Mouse (Mus musculus) embryonic facial prominence, embryonic 15.5 days (tissue): ENCODE measurements around the gene Itga9. TPM values are rescaled to one million over a fixed set of nuclear protein-coding genes. Genes with fewer than 3 reads are reported as not detected.
A peak's percentile ranks its signal among the peaks of the same experiment; 100 is the strongest.

Experiments used
- ATAC-seq: fragments of 200-750 bp; cut with Nextera tagmentation; 2 replicates; pipeline ENCODE4 v1.8.0; 2017; ENCODE audit warnings: low read depth, moderate TSS enrichment; ENCODE audit not compliant: insufficient number of reproducible peaks, low FRiP score, low TSS enrichment
- H3K27ac ChIP-seq: fragments of 300-500 bp; sonication (generic); replicated peaks from 2 replicates; pipeline ENCODE4 v1.5.1; 2015; ENCODE audit warnings: mild to moderate bottlenecking, inconsistent platforms
- H3K27me3 ChIP-seq: fragments of 300-500 bp; sonication (generic); 2 replicates; pipeline ENCODE4 v1.6.1; 2015; ENCODE audit warnings: inconsistent platforms
- H3K36me3 ChIP-seq: fragments of 300-500 bp; sonication (generic); 2 replicates; pipeline ENCODE4 v1.6.1; 2015; ENCODE audit warnings: mild to moderate bottlenecking, inconsistent platforms
- H3K4me1 ChIP-seq: fragments of 300-500 bp; sonication (generic); 2 replicates; pipeline ENCODE4 v1.6.1; 2015; ENCODE audit warnings: inconsistent platforms
- H3K4me2 ChIP-seq: fragments of 300-500 bp; sonication (generic); replicated peaks from 2 replicates; pipeline ENCODE4 v1.6.1; 2015; ENCODE audit warnings: mild to moderate bottlenecking, inconsistent platforms
- H3K4me3 ChIP-seq: fragments of 300-500 bp; sonication (generic); replicated peaks from 2 replicates; pipeline ENCODE4 v1.5.1; 2015; ENCODE audit warnings: mild to moderate bottlenecking, inconsistent platforms
- H3K9ac ChIP-seq: fragments of 300-500 bp; sonication (generic); 2 replicates; pipeline ENCODE4 v1.6.1; 2015; ENCODE audit warnings: inconsistent platforms
- H3K9me3 ChIP-seq: fragments of 300-500 bp; sonication (generic); replicated peaks from 2 replicates; pipeline ENCODE4 v1.6.1; 2016; ENCODE audit warnings: inconsistent platforms
- WGBS: fragments of 180-500 bp; shearing (Covaris S2); methylation state at CpG from one replicate; pipeline ENCODE4 v1.1.7; 2015; 5-methylcytosine and 5-hydroxymethylcytosine counted together
- polyA plus RNA-seq: library from polyadenylated mRNA; unstranded; fragments of >200 nt; fragmentation: Nextera tagmentation; extraction: Ambion mirVana; gene quantifications from 2 replicates; pipeline ENCODE4 v1.2.1, GENCODE M21; 2015

The Itga9 gene
- polyA plus RNA-seq, result 14.7 and 16.1 TPM in 2 replicates

DNA sequence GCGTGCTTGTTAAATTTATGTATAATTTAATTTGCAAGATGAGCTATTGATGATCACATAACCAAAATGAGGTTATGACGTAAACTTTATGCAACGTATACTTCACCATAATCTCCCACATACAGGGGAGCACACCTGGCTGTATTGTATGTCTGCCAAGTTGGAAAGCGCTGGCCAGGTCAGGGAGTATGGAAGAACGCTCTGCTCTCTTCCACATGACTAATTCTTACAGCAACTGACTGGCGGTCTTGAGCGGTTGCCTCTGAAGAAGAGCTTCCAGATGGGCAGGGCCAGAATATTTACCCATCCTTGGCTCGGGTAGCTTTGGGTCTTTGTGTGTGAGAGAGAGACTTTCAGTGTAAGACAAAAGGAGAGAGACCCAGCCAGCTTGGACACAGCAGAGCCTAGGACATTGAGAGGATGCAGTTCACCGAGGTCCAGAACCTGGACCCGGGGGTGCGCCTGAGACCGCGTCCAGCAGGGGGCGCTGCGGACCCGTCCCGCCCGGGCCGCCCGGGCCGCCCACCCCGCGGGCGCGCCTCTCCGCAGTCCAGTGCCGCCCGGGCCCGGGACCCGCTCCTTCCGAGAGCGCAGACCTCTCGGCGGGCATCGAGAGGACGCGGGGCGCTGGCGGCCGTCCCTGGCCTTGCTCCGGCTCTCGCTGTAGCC lies at the start of gene Itga9:
Gene Itga9 (plus strand): TSS at position 543 of the 669 bp plus-strand sequence.
- Histone ChIP-seq H3K27me3 (no peaks in the 10 kb centered on the region), H3K9me3 (no peaks in the 10 kb centered on the region), H3K9ac (peak within 1 kb of the TSS; percentile 86), H3K4me2 (peak within 1 kb of the TSS; percentile 86), H3K4me1 (peaks cover 38% of the 10 kb centered on the region), H3K36me3 (no peaks in the 10 kb centered on the region), H3K4me3 (peak within 1 kb of the TSS; percentile 78), H3K27ac (peak within 1 kb of the TSS; percentile 78)
- WGBS, result 7% methylated on average over 42 of the region's 42 CpGs
- ATAC-seq, result peak; percentile 83

DNA sequence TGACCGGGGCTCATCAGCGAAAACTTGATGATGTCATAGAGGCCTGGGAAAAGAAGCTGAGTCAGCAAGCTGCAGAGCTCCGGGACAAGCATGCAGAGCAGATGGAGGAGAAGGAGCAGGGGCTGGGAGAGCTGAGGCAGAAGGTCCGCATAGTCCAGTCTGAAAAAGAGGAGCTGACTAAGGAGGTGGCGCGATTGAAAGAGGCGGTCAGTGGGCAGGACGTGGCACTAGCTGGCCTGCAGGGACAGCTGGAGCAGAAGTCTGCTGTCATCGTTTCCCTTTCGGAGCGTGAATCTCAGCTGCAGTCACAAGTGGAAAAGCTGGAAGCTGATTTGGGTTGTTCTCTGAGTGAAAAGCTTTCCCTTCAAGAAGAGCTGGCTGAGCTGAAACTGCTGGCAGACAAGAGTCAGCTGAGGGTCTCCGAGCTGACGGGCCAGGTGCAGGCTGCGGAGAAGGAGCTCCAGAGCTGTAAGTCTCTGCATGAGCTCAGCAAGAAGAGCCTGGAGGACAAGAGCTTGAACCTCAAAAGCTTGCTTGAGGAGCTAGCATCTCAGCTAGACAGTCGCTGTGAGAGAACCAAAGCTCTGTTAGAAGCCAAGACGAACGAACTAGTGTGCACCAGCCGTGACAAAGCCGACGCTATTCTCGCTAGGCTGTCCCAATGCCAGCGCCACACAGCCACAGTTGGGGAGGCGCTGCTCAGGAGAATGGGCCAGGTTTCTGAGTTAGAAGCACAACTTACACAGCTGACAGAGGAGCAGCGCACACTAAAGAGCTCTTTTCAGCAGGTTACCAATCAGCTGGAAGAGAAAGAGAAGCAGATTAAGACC lies 49.3 kb upstream of the Itga9 start:
- no peak overlapping the region for H3K4me3 ChIP-seq

DNA sequence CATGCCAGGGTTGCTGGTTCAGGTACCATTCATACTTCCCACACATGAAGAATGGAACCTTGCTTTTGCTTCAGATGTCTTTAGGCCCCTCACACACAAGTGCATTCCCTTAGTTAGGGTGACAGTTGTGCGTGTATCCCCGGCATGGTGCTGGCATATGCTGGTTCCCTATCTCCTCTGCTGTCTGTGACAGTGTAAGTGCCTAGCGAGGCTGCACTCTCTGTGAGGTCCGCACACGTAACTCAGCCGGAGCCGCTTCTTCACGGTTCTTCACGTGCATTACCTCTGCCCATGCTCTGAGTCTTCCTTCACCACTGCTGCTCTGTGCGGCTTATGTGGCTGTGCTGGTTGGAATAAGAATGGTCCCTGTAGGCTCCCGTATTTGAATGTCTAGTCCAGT lies 43.1 kb upstream of the Itga9 start:
- Histone ChIP-seq H3K9ac (no peak overlapping the region), H3K27me3 (no peaks in the 10 kb centered on the region), H3K9me3 (no peaks in the 10 kb centered on the region), H3K4me3 (no peak overlapping the region), H3K36me3 (peaks cover 84% of the 10 kb centered on the region), H3K27ac (no peak overlapping the region), H3K4me1 (no peaks in the 10 kb centered on the region), H3K4me2 (no peak overlapping the region)
- no peak for ATAC-seq
- WGBS, result 95% methylated on average over 11 of the region's 11 CpGs

More for the DNA sequence above, 49.3 kb upstream of the Itga9 start:
- Histone ChIP-seq H3K9ac (no peak overlapping the region), H3K4me2 (no peak overlapping the region), H3K9me3 (no peaks in the 10 kb centered on the region), H3K27me3 (no peaks in the 10 kb centered on the region), H3K27ac (0 out of 2 replicates have a peak overlapping the region, but pooled peaks have one; percentile 44), H3K36me3 (peaks cover 78% of the 10 kb centered on the region), H3K4me1 (no peaks in the 10 kb centered on the region)
- WGBS, result 84% methylated on average over 24 of the region's 24 CpGs
- no peak for ATAC-seq

GRCm38 (mm10) chr9:118563866-118564265 lies 42.6 kb upstream of the Itga9 start:
- no peaks in the 10 kb centered on the region for H3K9me3 ChIP-seq
- H3K9ac ChIP-seq, result no peak overlapping the region
- no peaks in the 10 kb centered on the region for H3K27me3 ChIP-seq
- H3K36me3 ChIP-seq, result peaks cover 80% of the 10 kb centered on the region
- H3K4me3 ChIP-seq, result no peak overlapping the region
- H3K4me2 ChIP-seq, result no peak overlapping the region
- 88% methylated on average over 7 of the region's 7 CpGs for WGBS
- ATAC-seq, result no peak
- no peaks in the 10 kb centered on the region for H3K4me1 ChIP-seq
- H3K27ac ChIP-seq, result no peak overlapping the region

- Histone ChIP-seq H3K9ac (no peak overlapping the region), H3K9me3 (no peaks in the 10 kb centered on the region), H3K4me3 (no peak overlapping the region), H3K4me2 (no peak overlapping the region), H3K27ac (no peak overlapping the region), H3K27me3 (no peaks in the 10 kb centered on the region), H3K36me3 (peaks cover 80% of the 10 kb centered on the region), H3K4me1 (no peaks in the 10 kb centered on the region)
- 84% methylated on average over 16 of the region's 16 CpGs for WGBS
- no peak for ATAC-seq
These were observed 41.8 kb upstream of the Itga9 start for GRCm38 (mm10) chr9:118564696-118565095.

GRCm38 (mm10) chr9:118569328-118569727 lies 37.2 kb upstream of the Itga9 start:
- Histone ChIP-seq H3K9me3 (no peaks in the 10 kb centered on the region), H3K9ac (no peak overlapping the region), H3K27me3 (no peaks in the 10 kb centered on the region), H3K27ac (no peak overlapping the region), H3K36me3 (peaks cover 74% of the 10 kb centered on the region), H3K4me1 (no peaks in the 10 kb centered on the region), H3K4me2 (no peak overlapping the region), H3K4me3 (no peak overlapping the region)
- WGBS, result 81% methylated on average over 6 of the region's 6 CpGs
- ATAC-seq, result no peak

DNA sequence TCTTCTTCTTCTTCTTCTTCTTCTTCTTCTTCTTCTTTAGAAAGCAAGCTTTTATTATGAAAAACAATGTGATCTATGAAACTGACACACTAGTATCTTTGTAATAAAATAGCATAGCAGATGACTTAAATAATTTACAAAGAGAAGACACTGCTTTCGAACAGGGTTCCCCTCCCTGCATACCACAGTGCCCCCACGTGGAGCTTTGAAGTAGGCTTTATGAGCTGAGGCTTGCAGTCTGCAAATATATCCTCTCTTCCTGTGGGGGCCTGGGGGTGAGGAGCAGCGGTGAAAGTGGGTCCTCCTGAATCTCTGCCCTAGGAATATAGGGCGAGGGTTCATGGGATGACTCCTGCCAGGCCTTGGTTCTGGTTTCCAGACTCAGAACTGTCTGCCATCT lies 35.6 kb upstream of the Itga9 start:
- ATAC-seq, result no peak
- no peak overlapping the region for H3K4me3 ChIP-seq
- H3K36me3 ChIP-seq, result peaks cover 70% of the 10 kb centered on the region
- H3K27me3 ChIP-seq, result no peaks in the 10 kb centered on the region
- H3K9ac ChIP-seq, result no peak overlapping the region
- H3K4me2 ChIP-seq, result no peak overlapping the region
- H3K4me1 ChIP-seq, result no peaks in the 10 kb centered on the region
- H3K9me3 ChIP-seq, result no peaks in the 10 kb centered on the region
- no peak overlapping the region for H3K27ac ChIP-seq
- 71% methylated on average over 4 of the region's 4 CpGs for WGBS

DNA sequence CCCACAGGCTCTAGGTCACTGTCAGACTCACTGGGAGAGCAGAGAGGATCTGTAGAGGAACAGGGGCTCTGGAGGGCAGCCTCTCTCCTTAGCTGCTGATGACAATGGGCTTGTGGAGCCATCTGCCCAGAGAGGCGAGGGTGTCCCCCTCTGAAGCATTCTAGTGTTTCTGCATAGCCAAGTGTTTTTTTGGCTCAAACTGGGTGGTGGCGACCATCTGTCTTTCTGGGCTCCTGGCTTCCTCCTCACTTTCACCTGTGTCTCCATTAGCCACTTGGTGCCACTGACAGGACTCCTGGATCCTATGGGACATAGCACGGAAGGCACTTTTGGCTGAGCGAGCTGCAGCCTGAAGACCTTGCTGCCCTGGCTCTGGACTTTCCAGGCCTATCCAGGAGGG lies 34.8 kb upstream of the Itga9 start:
- Histone ChIP-seq H3K4me2 (no peak overlapping the region), H3K36me3 (peaks cover 68% of the 10 kb centered on the region), H3K27me3 (no peaks in the 10 kb centered on the region), H3K9ac (no peak overlapping the region), H3K27ac (no peak overlapping the region), H3K9me3 (no peaks in the 10 kb centered on the region), H3K4me3 (no peak overlapping the region), H3K4me1 (no peaks in the 10 kb centered on the region)
- 85% methylated on average over 4 of the region's 4 CpGs for WGBS
- no peak for ATAC-seq

DNA sequence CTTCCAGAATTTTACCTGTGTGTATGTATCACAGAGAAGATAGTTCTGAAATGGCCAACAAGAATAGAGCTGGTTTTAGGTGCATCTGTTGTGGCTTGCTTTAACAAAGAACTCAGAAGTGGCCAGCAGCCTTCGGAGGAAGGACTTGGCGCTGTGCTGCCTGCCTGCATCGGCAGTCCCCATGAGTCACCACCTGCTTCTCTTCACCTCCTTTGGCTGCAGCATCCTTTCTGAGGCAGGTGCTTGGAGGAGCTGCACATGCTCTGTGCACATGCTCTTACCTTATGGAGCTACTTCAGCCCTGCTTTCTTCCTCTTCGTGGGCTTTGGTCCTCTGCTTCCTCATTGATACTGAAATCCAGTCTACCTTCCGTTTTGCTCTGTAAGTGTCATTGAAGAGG lies 31.6 kb upstream of the Itga9 start:
- ATAC-seq, result no peak
- Histone ChIP-seq H3K36me3 (peaks cover 57% of the 10 kb centered on the region), H3K4me1 (no peaks in the 10 kb centered on the region), H3K27me3 (no peaks in the 10 kb centered on the region), H3K9me3 (no peaks in the 10 kb centered on the region), H3K9ac (no peak overlapping the region), H3K27ac (no peak overlapping the region), H3K4me3 (no peak overlapping the region), H3K4me2 (no peak overlapping the region)
- WGBS, result 90% methylated on average over 5 of the region's 5 CpGs

DNA sequence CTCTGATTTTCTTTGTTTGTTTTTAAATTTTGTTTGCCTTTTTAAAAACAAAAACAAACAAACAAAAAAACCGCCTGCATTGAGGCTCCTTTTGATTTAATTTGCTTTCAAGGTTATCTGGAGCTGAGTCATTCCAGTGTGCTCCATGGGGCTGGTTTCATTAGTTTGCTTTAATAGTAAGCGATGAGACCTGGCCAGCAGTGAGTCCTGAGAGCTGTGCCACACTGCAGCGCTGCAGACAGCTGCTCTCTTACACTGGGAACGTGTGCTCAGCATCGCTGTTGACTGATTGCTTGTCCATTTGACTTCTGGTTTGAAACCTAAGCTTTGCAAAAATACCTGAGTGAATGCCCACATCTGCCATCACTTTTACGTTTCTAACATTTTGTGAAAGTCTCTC lies 26.1 kb upstream of the Itga9 start:
- peaks cover 44% of the 10 kb centered on the region for H3K36me3 ChIP-seq
- H3K4me2 ChIP-seq, result no peak overlapping the region
- no peak overlapping the region for H3K9ac ChIP-seq
- no peak for ATAC-seq
- H3K9me3 ChIP-seq, result no peaks in the 10 kb centered on the region
- WGBS, result 73% methylated on average over 6 of the region's 6 CpGs
- H3K4me3 ChIP-seq, result no peak overlapping the region
- H3K27ac ChIP-seq, result no peak overlapping the region
- no peaks in the 10 kb centered on the region for H3K27me3 ChIP-seq
- no peaks in the 10 kb centered on the region for H3K4me1 ChIP-seq

- Histone ChIP-seq H3K9ac (no peak overlapping the region), H3K27me3 (no peaks in the 10 kb centered on the region), H3K4me1 (no peaks in the 10 kb centered on the region), H3K4me3 (no peak overlapping the region), H3K36me3 (peaks cover 40% of the 10 kb centered on the region), H3K9me3 (no peaks in the 10 kb centered on the region), H3K27ac (no peak overlapping the region), H3K4me2 (no peak overlapping the region)
- 63% methylated on average over 6 of the region's 6 CpGs for WGBS
- no peak for ATAC-seq
These were observed 23.7 kb upstream of the Itga9 start for GRCm38 (mm10) chr9:118582757-118583156.
